Mouse (Mus musculus) lung, postnatal 36 days (tissue): Measurements from ENCODE around the gene Vmn1r9.
"Not testable (repeated sequence)": the region's sequence is repeated elsewhere in the genome, so short reads cannot be mapped to it uniquely, and the experiment has no call there.

Source experiments
- DNase-seq: peaks from one replicate; pipeline ENCODE4 v3.0.0; 2022; ENCODE audit warnings: mixed read lengths

Vmn1r9 gene

DNA sequence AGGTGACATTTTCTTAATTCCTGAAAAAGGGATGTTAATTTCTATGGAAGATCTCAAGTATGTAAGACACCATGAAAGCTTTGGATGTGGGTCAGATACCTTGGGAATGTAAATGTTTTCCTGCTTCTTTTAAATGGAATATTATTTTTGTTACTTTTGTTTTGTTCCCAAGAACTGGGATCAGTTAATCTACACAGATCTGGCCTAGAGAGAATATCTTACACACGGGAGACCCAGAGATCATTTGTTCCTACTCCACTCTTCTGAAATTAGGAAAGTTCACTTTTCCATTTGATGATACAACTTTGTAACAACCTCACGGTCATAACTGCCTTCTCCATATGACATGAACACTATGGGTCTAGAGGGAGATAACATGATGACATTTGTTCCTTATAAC, at the start of gene Vmn1r9:
Vmn1r9 (plus strand) TSS at position 301 of the 400 bp plus-strand sequence.
- no peak for DNase-seq

DNA sequence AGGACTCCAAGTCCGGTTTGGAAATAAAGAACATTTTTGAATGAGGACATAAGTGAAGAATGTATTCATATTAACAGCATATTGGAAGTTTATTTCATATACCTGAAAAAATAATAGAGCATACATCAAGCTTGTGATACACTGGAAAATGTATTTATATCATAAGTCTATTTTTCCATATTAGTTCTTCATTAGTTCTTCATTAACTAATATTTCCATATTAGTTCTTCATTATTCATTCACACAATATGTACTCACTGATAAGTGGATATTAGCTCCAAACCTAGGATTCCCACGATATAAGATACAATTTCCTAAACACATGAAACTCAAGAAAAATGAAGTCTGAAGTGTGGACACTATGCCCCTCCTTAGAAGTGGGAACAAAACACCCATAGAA, 41.4 kb upstream of the Vmn1r9 start, which contains the start of gene Vmn1r7:
Vmn1r7 (minus strand) TSS at position 101 of the 400 bp plus-strand sequence.
- not testable (repeated sequence) for DNase-seq

GRCm38 (mm10) chr6:57031984-57032383, 34.6 kb upstream of the Vmn1r9 start, which contains the start of gene Vmn1r8:
Vmn1r8 (plus strand) TSS chr6:57032284.
- DNase-seq = no peak

GRCm38 (mm10) chr6:57034674-57035073, 31.9 kb upstream of the Vmn1r9 start:
- DNase-seq = no peak

GRCm38 (mm10) chr6:57063730-57064129, 2.9 kb upstream of the Vmn1r9 start:
- peak; percentile 0 for DNase-seq

DNA sequence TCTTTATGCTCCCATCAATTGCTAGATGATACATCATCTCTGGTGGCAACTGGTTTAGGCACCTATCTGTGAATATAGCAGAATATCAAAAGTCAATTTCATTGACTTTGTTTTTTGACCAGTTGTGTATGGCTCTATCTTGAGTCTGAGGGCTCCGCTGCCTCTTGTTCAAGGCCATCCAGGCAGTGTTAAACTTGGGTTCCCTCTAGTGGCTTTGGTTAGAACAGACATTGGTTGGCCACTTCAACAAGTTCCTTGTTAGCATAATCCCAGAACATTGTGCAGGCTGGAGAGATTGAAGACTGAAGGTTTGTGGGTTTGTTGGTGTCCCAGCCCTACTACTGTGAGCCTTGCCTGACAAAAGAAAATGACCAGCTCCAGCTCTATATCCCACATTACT, 39.8 kb downstream of the Vmn1r9 start:
- DNase-seq = no peak

DNA sequence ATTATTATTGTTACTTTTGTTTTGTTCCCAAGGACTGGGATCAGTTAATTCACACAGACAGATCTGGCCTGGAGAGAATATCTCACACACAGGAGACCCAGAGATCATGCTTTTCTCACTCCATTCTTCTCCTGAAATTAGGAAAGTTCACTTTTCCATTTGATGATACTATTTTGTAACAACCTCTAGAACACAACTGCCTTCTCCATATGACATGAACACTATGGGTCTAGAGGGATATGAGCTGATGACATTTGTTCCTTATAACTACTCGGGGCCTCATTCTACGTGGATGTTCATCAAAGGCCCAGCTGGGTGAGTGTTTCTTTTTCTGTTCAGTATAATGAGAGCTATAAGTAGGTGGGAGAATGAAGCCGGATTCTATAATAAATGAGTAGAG, 42.6 kb downstream of the Vmn1r9 start, which contains the start of gene Vmn1r10:
Vmn1r10 (plus strand) TSS at position 301 of the 400 bp plus-strand sequence.
- no peak for DNase-seq
